Mouse (Mus musculus) myocyte (in vitro differentiated cells): ENCODE measurements around the gene Zdhhc13.

Experiments
- CEBPB ChIP-seq: IDR thresholded peaks from 2 replicates; pipeline ENCODE4 v1.6.1; 2011; ENCODE audit warnings: mild to moderate bottlenecking, moderate library complexity; ENCODE audit not compliant: poor library complexity, insufficient read depth, severe bottlenecking
- E2F4 ChIP-seq: IDR thresholded peaks from one replicate; pipeline ENCODE4 v1.6.1; 2011; ENCODE audit warnings: mild to moderate bottlenecking, control low read depth, moderate library complexity; ENCODE audit not compliant: insufficient read depth
- MYOG ChIP-seq, 3 experiments: IDR thresholded peaks; one replicate each; pipeline ENCODE4 v1.6.1; 2011; ENCODE audit warnings: control low read depth in 2 of 3, low read depth in 2 of 3, mild to moderate bottlenecking in 2 of 3; ENCODE audit not compliant: insufficient read length in 2 of 3, control insufficient read depth in 1 of 3, insufficient read depth in 1 of 3
- POLR2A ChIP-seq: IDR thresholded peaks from one replicate; pipeline ENCODE4 v1.6.1; 2011; ENCODE audit warnings: low read depth, mild to moderate bottlenecking, control low read depth, moderate library complexity; ENCODE audit not compliant: insufficient read length

DNA sequence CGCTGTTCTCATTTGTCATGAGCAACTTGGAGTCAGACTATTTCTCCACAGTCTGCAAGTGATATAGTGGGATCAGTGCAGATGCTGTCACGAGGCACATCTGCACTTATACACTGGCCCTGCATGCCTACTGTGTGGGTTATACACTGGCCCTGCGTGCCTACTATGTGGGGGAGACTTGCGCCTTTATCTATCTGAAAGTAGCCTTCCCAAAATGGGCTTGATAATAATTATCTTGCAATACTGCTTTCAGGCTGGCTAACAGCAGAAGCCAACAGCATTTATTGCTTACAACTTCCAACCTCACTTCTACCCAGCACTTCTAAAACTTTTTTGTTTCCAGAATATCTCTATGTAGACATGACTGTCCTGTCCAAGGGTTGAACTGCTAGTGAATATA is 73.0 kb downstream of the Zdhhc13 start:
- no peak for TF ChIP-seq POLR2A
- TF ChIP-seq E2F4 = no peak
- TF ChIP-seq CEBPB = no peak
- no peak for TF ChIP-seq MYOG (IDR thresholded peaks at IDR 0.05; ENCODE audit: control insufficient read depth in 1 of 3, insufficient read depth in 1 of 3, insufficient read length in 2 of 3, low read depth in 2 of 3)
